Mouse (Mus musculus): ENCODE measurements around the gene Tlcd2. TPM values are rescaled to one million over a fixed set of nuclear protein-coding genes. Genes with fewer than 3 reads are reported as not detected.

The Tlcd2 gene
- 5.6 and 7.5 TPM in 2 replicates for total RNA-seq (2023)

GRCm38 (mm10) chr11:75460844-75461742 is at the start of gene Tlcd2:
TSS of gene Tlcd2 (plus strand) at chr11:75461715.

GRCm38 (mm10) chr11:75422013-75422792 is 39.3 kb upstream of the Tlcd2 start, which contains the start of gene Serpinf1:
TSS of gene Serpinf1 (minus strand) at chr11:75422701.

GRCm38 (mm10) chr11:75439363-75439762 is 22.2 kb upstream of the Tlcd2 start, which contains the start of gene Serpinf2:
TSS of gene Serpinf2 (minus strand) at chr11:75439591.

GRCm38 (mm10) chr11:75453991-75454930 is 7.3 kb upstream of the Tlcd2 start, which contains the start of gene Wdr81:
TSS of gene Wdr81 (minus strand) at chr11:75454717.

GRCm38 (mm10) chr11:75486601-75487285 is 25.2 kb downstream of the Tlcd2 start, which contains the start of gene Prpf8:
TSS of gene Prpf8 (plus strand) at chr11:75486816.

GRCm38 (mm10) chr11:75509741-75510626 is 48.5 kb downstream of the Tlcd2 start, which contains the start of gene Rilp:
TSS of gene Rilp (plus strand) at chr11:75510094.

GRCm38 (mm10) chr11:75513336-75513735 is 51.8 kb downstream of the Tlcd2 start, which contains the start of gene Scarf1:
TSS of gene Scarf1 (plus strand) at chr11:75513540.

Other genes starting within 250 kb of the Tlcd2 start
- 46.0 and 60.1 TPM in 2 replicates for gene Rpa1, start 113.4 kb upstream of the Tlcd2 start, total RNA-seq (2023)
- gene Smyd4, start 113.3 kb upstream of the Tlcd2 start, total RNA-seq (2023): 2.2 and 2.4 TPM in 2 replicates
- 12.8 and 20.2 TPM in 2 replicates for gene Serpinf1, start 39.0 kb upstream of the Tlcd2 start, total RNA-seq (2023)
- gene Serpinf2, start 22.1 kb upstream of the Tlcd2 start, total RNA-seq (2023): 0.28 TPM in 1 of 2 replicates, not detected in the other
- gene Wdr81, start 7.0 kb upstream of the Tlcd2 start, total RNA-seq (2023): 27.5 and 41.1 TPM in 2 replicates
- gene Prpf8, start 25.1 kb downstream of the Tlcd2 start, total RNA-seq (2023): 101 and 113 TPM in 2 replicates
- 0.84 and 0.85 TPM in 2 replicates for gene Rilp, start 48.4 kb downstream of the Tlcd2 start, total RNA-seq (2023)
- 0.79 and 1.1 TPM in 2 replicates for gene Scarf1, start 51.8 kb downstream of the Tlcd2 start, total RNA-seq (2023)
- gene Slc43a2, start 70.0 kb downstream of the Tlcd2 start, total RNA-seq (2023): 48.8 and 80.5 TPM in 2 replicates
- 231 and 247 TPM in 2 replicates for gene Pitpna, start 126.4 kb downstream of the Tlcd2 start, total RNA-seq (2023)
- gene Inpp5k, start 169.3 kb downstream of the Tlcd2 start, total RNA-seq (2023): 101 and 111 TPM in 2 replicates
- 50.0 and 62.0 TPM in 2 replicates for gene Myo1c, start 188.8 kb downstream of the Tlcd2 start, total RNA-seq (2023)
- 49.7 and 73.0 TPM in 2 replicates for gene Crk, start 217.5 kb downstream of the Tlcd2 start, total RNA-seq (2023)

Measured in neutrophil, adult 65 days (primary cell).